ENCODE assay signal across 9 mouse cellular contexts in genomic region chr6:103809986-103810341, GRCm38 (mm10).
A peak's percentile ranks its signal among the peaks of the same experiment; 100 is the strongest.
DNase-seq lines count a peak whose midpoint lies in the region; ATAC-seq lines count a peak whose summit lies in the region.
"Had no signal": no experiment of that assay in that cellular context is flagged by ENCODE, and none has a peak within 500 bp of the region (broad histone marks: within the 10 kb centered on the region; RNA-seq: fewer than 3 reads in every experiment).

No protein-coding gene starts in this region.

- ATAC-seq in kidney, embryonic 15.5 days (replicated peaks; ENCODE audit: low FRiP score) = no peak
- no peak for ATAC-seq in embryonic facial prominence, embryonic 13.5 days (ENCODE audit: insufficient number of reproducible peaks, insufficient read depth, low FRiP score, low TSS enrichment, low read depth)
- peak; percentile 59 for ATAC-seq in forebrain, embryonic 16.5 days
- peak; percentile 70 for ATAC-seq in midbrain, embryonic 11.5 days (ENCODE audit: low FRiP score)

- intact Hi-C loops in gastrocnemius, postnatal 14 days (cut with DNase I; ENCODE audit: low total_unique reads) = no loop called here

- DNase-seq in kidney, adult 9 months = no peak
- no peak for DNase-seq in midbrain, embryonic 11.5 days (ENCODE audit: low spot score, missing footprints)
- DNase-seq in adrenal gland, postnatal 25 days = no peak
- DNase-seq in gastrocnemius, postnatal 14 days = no peak
- DNase-seq: thymus, postnatal 4 days had no signal

- no peaks in the 10 kb centered on the region for H3K36me3 ChIP-seq in kidney, embryonic 15.5 days
- no peaks in the 10 kb centered on the region for H3K36me3 ChIP-seq in embryonic facial prominence, embryonic 13.5 days
- no peaks in the 10 kb centered on the region for H3K36me3 ChIP-seq in forebrain, embryonic 16.5 days (ENCODE audit: control insufficient read depth, insufficient read depth)
- no peaks in the 10 kb centered on the region for H3K36me3 ChIP-seq in midbrain, embryonic 11.5 days (ENCODE audit: control insufficient read depth, insufficient read depth, low read length)
- H3K36me3 ChIP-seq: G1E had no signal

- H3K9me3 ChIP-seq in kidney, embryonic 15.5 days (replicated peaks) = no peaks in the 10 kb centered on the region
- H3K9me3 ChIP-seq in embryonic facial prominence, embryonic 13.5 days = no peaks in the 10 kb centered on the region
- H3K9me3 ChIP-seq in forebrain, embryonic 16.5 days (ENCODE audit: control insufficient read depth, low read length) = no peaks in the 10 kb centered on the region
- H3K9me3 ChIP-seq in midbrain, embryonic 11.5 days (ENCODE audit: control insufficient read depth, low read length) = no peaks in the 10 kb centered on the region
- H3K9me3 ChIP-seq: G1E had no signal

- peak overlapping the region; percentile 32 for H3K4me2 ChIP-seq in kidney, embryonic 15.5 days
- H3K4me2 ChIP-seq in embryonic facial prominence, embryonic 13.5 days = peak overlapping the region; percentile 46
- peak overlapping the region; percentile 53 for H3K4me2 ChIP-seq in forebrain, embryonic 16.5 days (ENCODE audit: low read length)
- H3K4me2 ChIP-seq in midbrain, embryonic 11.5 days = peak overlapping the region; percentile 45

- no peak overlapping the region for H3K9ac ChIP-seq in kidney, embryonic 15.5 days
- H3K9ac ChIP-seq in embryonic facial prominence, embryonic 13.5 days = 0 out of 2 replicates have a peak overlapping the region, but pooled peaks have one; percentile 2
- peak overlapping the region; percentile 28 for H3K9ac ChIP-seq in forebrain, embryonic 16.5 days (replicated peaks; ENCODE audit: low read depth, low read length)
- no peak overlapping the region; the same call in 1 of the 2 replicates for H3K9ac ChIP-seq in midbrain, embryonic 11.5 days (ENCODE audit: low read length)

- whole genome bisulfite sequencing in kidney, embryonic 15.5 days = 12% methylated on average over 7 of the region's 7 CpGs
- whole genome bisulfite sequencing in embryonic facial prominence, embryonic 13.5 days = 16% methylated on average over 7 of the region's 7 CpGs
- 4% methylated on average over 7 of the region's 7 CpGs for WGBS in forebrain, embryonic 16.5 days
- WGBS in midbrain, embryonic 11.5 days = 8% methylated on average over 7 of the region's 7 CpGs

- H3K4me1 ChIP-seq in kidney, embryonic 15.5 days = 0 out of 2 replicates have a peak, but pooled peaks cover 7% of the 10 kb centered on the region
- H3K4me1 ChIP-seq in embryonic facial prominence, embryonic 13.5 days = peaks cover 19% of the 10 kb centered on the region
- H3K4me1 ChIP-seq in forebrain, embryonic 16.5 days (replicated peaks; ENCODE audit: control insufficient read depth, insufficient read depth, low read length) = peaks cover 17% of the 10 kb centered on the region
- H3K4me1 ChIP-seq in midbrain, embryonic 11.5 days (ENCODE audit: control insufficient read depth, insufficient read depth, low read length) = peaks cover 19% of the 10 kb centered on the region

- peaks cover 12% of the 10 kb centered on the region; the same call in 1 of the 2 replicates for H3K27me3 ChIP-seq in kidney, embryonic 15.5 days
- peaks cover 17% of the 10 kb centered on the region for H3K27me3 ChIP-seq in embryonic facial prominence, embryonic 13.5 days
- no peaks in the 10 kb centered on the region; the same call in 1 of the 2 replicates for H3K27me3 ChIP-seq in forebrain, embryonic 16.5 days (replicated peaks; ENCODE audit: control insufficient read depth, insufficient read depth, low read length)
- H3K27me3 ChIP-seq in midbrain, embryonic 11.5 days (ENCODE audit: control insufficient read depth, insufficient read depth, low read length) = peaks cover 22% of the 10 kb centered on the region

- 0 out of 2 replicates have a peak overlapping the region, but pooled peaks have one; percentile 3 for H3K4me3 ChIP-seq in kidney, embryonic 15.5 days (replicated peaks)
- peak overlapping the region; percentile 2; the same call in 1 of the 2 replicates for H3K4me3 ChIP-seq in embryonic facial prominence, embryonic 13.5 days
- peak overlapping the region; percentile 19 for H3K4me3 ChIP-seq in forebrain, embryonic 16.5 days (replicated peaks; ENCODE audit: low read length)
- peak overlapping the region; percentile 9; the same call in 1 of the 2 replicates for H3K4me3 ChIP-seq in midbrain, embryonic 11.5 days (ENCODE audit: low read depth, low read length)

- no peak overlapping the region for H3K27ac ChIP-seq in kidney, embryonic 15.5 days
- no peak overlapping the region for H3K27ac ChIP-seq in embryonic facial prominence, embryonic 13.5 days
- H3K27ac ChIP-seq in forebrain, embryonic 16.5 days (ENCODE audit: low read length) = peak overlapping the region; percentile 20; the same call in 1 of the 2 replicates
- no peak overlapping the region; the same call in 1 of the 2 replicates for H3K27ac ChIP-seq in midbrain, embryonic 11.5 days (ENCODE audit: low read depth, low read length)

Comparison
In these comparisons a context has a peak if more than half of its experiments do, and no peak if none do; other contexts are left out.
1. ATAC-seq: peak in forebrain, embryonic 16.5 days (single experiment) and midbrain, embryonic 11.5 days (single experiment); none in kidney, embryonic 15.5 days (single experiment) and embryonic facial prominence, embryonic 13.5 days (single experiment).
2. H3K9ac ChIP-seq: peak in embryonic facial prominence, embryonic 13.5 days (single experiment) and forebrain, embryonic 16.5 days (single experiment); none in kidney, embryonic 15.5 days (single experiment) and midbrain, embryonic 11.5 days (single experiment).
3. Peak in every context shown above with its lines, with median percentiles within 50 percentile points of each other: H3K4me2 ChIP-seq and H3K4me3 ChIP-seq.